In the genomic region with DNA sequence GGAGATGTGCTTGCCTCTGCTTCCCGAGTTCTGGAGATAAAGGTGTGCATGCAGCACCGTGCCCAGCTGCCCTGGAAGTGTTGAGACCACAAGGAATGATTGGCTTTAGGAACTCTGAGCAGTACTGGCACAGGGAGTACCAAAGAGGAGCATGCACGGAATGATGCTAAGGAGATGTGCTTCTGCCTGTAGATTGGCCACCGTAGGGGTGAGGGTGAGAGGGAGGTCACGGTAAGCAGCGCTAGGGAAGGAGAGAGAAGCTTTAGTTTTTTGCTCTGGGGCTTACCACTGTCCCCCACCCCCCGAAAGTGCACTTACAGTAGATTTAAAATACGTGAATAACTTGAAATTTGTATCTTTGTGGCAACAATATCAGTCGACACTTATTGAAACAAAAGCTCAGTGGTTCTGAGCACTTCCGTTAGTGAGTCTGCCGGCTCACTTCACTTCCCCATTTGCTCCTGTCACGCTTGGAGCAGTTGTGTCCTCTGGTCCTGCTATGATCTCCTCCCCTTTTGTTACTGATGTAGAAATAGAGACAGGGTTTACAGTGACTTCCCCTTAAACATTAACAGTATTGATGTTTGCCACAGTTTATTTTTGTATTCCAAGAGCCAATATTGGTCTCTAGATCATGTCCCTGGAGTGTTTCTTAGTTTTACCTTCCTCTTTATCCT, we compare ENCODE assay signal across 14 mouse cellular contexts. TPM values are rescaled to one million over a fixed set of nuclear protein-coding genes. Genes with fewer than 3 reads are reported as not detected.
DNase-seq lines count a peak whose midpoint lies in the region; ATAC-seq lines count a peak whose summit lies in the region.
"Had no signal": no experiment of that assay in that cellular context is flagged by ENCODE, and none has a peak within 500 bp of the region (broad histone marks: within the 10 kb centered on the region; RNA-seq: fewer than 3 reads in every experiment).

No protein-coding gene starts in this region.

- no peaks in the 10 kb centered on the region for H3K9me3 ChIP-seq in hindbrain, embryonic 12.5 days (replicated peaks)
- H3K9me3 ChIP-seq in hindbrain, embryonic 11.5 days (ENCODE audit: control insufficient read depth, low read length) = no peaks in the 10 kb centered on the region
- no peaks in the 10 kb centered on the region for H3K9me3 ChIP-seq in heart, embryonic 12.5 days (replicated peaks)

- H3K4me3 ChIP-seq in hindbrain, embryonic 12.5 days = no peak overlapping the region
- H3K4me3 ChIP-seq in hindbrain, embryonic 11.5 days (ENCODE audit: low read depth, low read length) = no peak overlapping the region
- H3K4me3 ChIP-seq in heart, embryonic 12.5 days = no peak overlapping the region

- no peak overlapping the region for H3K27ac ChIP-seq in hindbrain, embryonic 12.5 days
- no peak overlapping the region for H3K27ac ChIP-seq in hindbrain, embryonic 11.5 days (ENCODE audit: low read depth, low read length)
- H3K27ac ChIP-seq in heart, embryonic 12.5 days (ENCODE audit: poor library complexity, severe bottlenecking) = no peak overlapping the region
- H3K27ac ChIP-seq: hindbrain, embryonic 14.5 days had no signal

- H3K27me3 ChIP-seq in hindbrain, embryonic 12.5 days = no peaks in the 10 kb centered on the region
- H3K27me3 ChIP-seq in hindbrain, embryonic 11.5 days (ENCODE audit: control insufficient read depth, insufficient read depth, low read length) = no peaks in the 10 kb centered on the region
- H3K27me3 ChIP-seq in heart, embryonic 12.5 days (replicated peaks) = no peaks in the 10 kb centered on the region

- ATAC-seq in hindbrain, embryonic 12.5 days (ENCODE audit: low FRiP score) = no peak
- ATAC-seq in hindbrain, embryonic 11.5 days (ENCODE audit: low FRiP score) = no peak
- ATAC-seq in common myeloid progenitor, adult 5-6 weeks (replicated peaks; ENCODE audit: low read depth, poor library complexity, severe bottlenecking) = peak; percentile 99
- ATAC-seq in megakaryocyte-erythroid progenitor cell, adult 5-6 weeks (replicated peaks; ENCODE audit: low FRiP score, low TSS enrichment, poor library complexity, severe bottlenecking) = 0 out of 2 replicates have a peak, but pooled peaks have one; percentile 52
- ATAC-seq in heart, embryonic 12.5 days (ENCODE audit: insufficient number of reproducible peaks, low FRiP score) = no peak

- H3K36me3 ChIP-seq in hindbrain, embryonic 12.5 days = peaks cover 15% of the 10 kb centered on the region
- H3K36me3 ChIP-seq in hindbrain, embryonic 11.5 days (ENCODE audit: control insufficient read depth, insufficient read depth, low read length) = 0 out of 2 replicates have a peak, but pooled peaks cover 2% of the 10 kb centered on the region
- H3K36me3 ChIP-seq in heart, embryonic 12.5 days = peaks cover 44% of the 10 kb centered on the region

- no peak overlapping the region for H3K4me2 ChIP-seq in hindbrain, embryonic 12.5 days (replicated peaks)
- no peak overlapping the region for H3K4me2 ChIP-seq in hindbrain, embryonic 11.5 days (replicated peaks; ENCODE audit: low read depth, low read length)
- no peak overlapping the region for H3K4me2 ChIP-seq in heart, embryonic 12.5 days
- H3K4me2 ChIP-seq: heart, embryonic 11.5 days; hindbrain, embryonic 14.5 days; lung, embryonic 14.5 days had no signal

- H3K4me1 ChIP-seq in hindbrain, embryonic 12.5 days = peaks cover 16% of the 10 kb centered on the region
- H3K4me1 ChIP-seq in hindbrain, embryonic 11.5 days (replicated peaks; ENCODE audit: control insufficient read depth, insufficient read depth, low read length) = no peaks in the 10 kb centered on the region
- H3K4me1 ChIP-seq in heart, embryonic 12.5 days (replicated peaks) = peaks cover 14% of the 10 kb centered on the region

- 0 out of 2 replicates have a peak overlapping the region, but pooled peaks have one; percentile 1 for H3K9ac ChIP-seq in hindbrain, embryonic 12.5 days
- no peak overlapping the region for H3K9ac ChIP-seq in hindbrain, embryonic 11.5 days (ENCODE audit: low read depth, low read length)
- no peak overlapping the region for H3K9ac ChIP-seq in heart, embryonic 12.5 days
- H3K9ac ChIP-seq: hindbrain, embryonic 14.5 days; lung, embryonic 14.5 days had no signal

- WGBS in hindbrain, embryonic 12.5 days = 80% methylated on average over 12 of the region's 12 CpGs
- 82% methylated on average over 12 of the region's 12 CpGs for WGBS in hindbrain, embryonic 11.5 days
- WGBS in heart, embryonic 12.5 days = 71% methylated on average over 12 of the region's 12 CpGs

- no peak for DNase-seq in hindbrain, embryonic 11.5 days (ENCODE audit: low spot score)
- DNase-seq in A20 (ENCODE audit: low read depth, low spot score) = peak; percentile 87
- no peak for DNase-seq in gastrocnemius, postnatal 25 days
- no peak for DNase-seq in layer of hippocampus, adult 11-12 months (ENCODE audit: low spot score)
- DNase-seq: cerebellum, postnatal 14 days; kidney, adult 11 months; lung, embryonic 14.5 days; right cerebral cortex, postnatal 4 days had no signal

RNA-seq across cellular contexts. Expression of a gene that starts 6.9 kb away (rescaled TPM):
- 44.4 and 47.8 TPM in 2 replicates for polyA plus RNA-seq in hindbrain, embryonic 12.5 days (2016; fragmentation: Nextera tagmentation; extraction: Ambion mirVana)
- 34.1 and 35.9 TPM in 2 replicates for polyA plus RNA-seq in hindbrain, embryonic 11.5 days (2014; fragmentation: Nextera tagmentation; extraction: Ambion mirVana)
- total RNA-seq in common myeloid progenitor, adult 5-6 weeks (2017) = 13.8 and 15.4 TPM in 2 replicates
- 1.7 and 2.1 TPM in 2 replicates for total RNA-seq in megakaryocyte-erythroid progenitor cell, adult 5-6 weeks (2014; fragmentation: Nextera tagmentation)
- 2.5 and 9.9 TPM in 2 replicates for total RNA-seq in megakaryocyte-erythroid progenitor cell, adult 5-6 weeks (2017)
- 10 to 100 TPM; 28.7 to 32.1 TPM for total RNA-seq in gastrocnemius, postnatal 25 days (2021)
- polyA plus RNA-seq in heart, embryonic 12.5 days (2016; fragmentation: Nextera tagmentation; extraction: Ambion mirVana) = 64.8 and 67.4 TPM in 2 replicates

Comparison
In these comparisons a context has a peak if more than half of its experiments do, and no peak if none do; other contexts are left out.
1. ATAC-seq: peak in common myeloid progenitor, adult 5-6 weeks (single experiment) and megakaryocyte-erythroid progenitor cell, adult 5-6 weeks (single experiment); none in hindbrain, embryonic 12.5 days (single experiment), hindbrain, embryonic 11.5 days (single experiment) and heart, embryonic 12.5 days (single experiment).